Mouse (Mus musculus): ENCODE results near the gene Dync1li2. TPM values are rescaled to one million over a fixed set of nuclear protein-coding genes. Genes with fewer than 3 reads are reported as not detected.

Gene Dync1li2
- total RNA-seq (2021), result 100 to 1,000 TPM in 1 of 2 experiments, 10 to 100 TPM in 1; 92.6 to 107 TPM

- peak; percentile 96 for DNase-seq
Measured at GRCm38 (mm10) chr8:104442299-104443124, at the start of gene Dync1li2. Gene Dync1li2 (minus strand): TSS chr8:104443047.

- no peak for DNase-seq
Measured at GRCm38 (mm10) chr8:104479091-104479490, 36.2 kb upstream of the Dync1li2 start.

GRCm38 (mm10) chr8:104472465-104472864 is 29.6 kb upstream of the Dync1li2 start:
- no peak for DNase-seq

- DNase-seq, result no peak
Measured at GRCm38 (mm10) chr8:104467463-104467862, 24.6 kb upstream of the Dync1li2 start.

- DNase-seq, result no peak
Measured at GRCm38 (mm10) chr8:104452177-104452576, 9.3 kb upstream of the Dync1li2 start.

GRCm38 (mm10) chr8:104448796-104449195 is 5.9 kb upstream of the Dync1li2 start:
- no peak for DNase-seq

GRCm38 (mm10) chr8:104446016-104446415 is 3.2 kb upstream of the Dync1li2 start:
- DNase-seq, result no peak

- no peak for DNase-seq
Measured at GRCm38 (mm10) chr8:104445248-104445647, 2.4 kb upstream of the Dync1li2 start.

GRCm38 (mm10) chr8:104443125-104443679 is 355 bp upstream of the Dync1li2 start:
- no peak for DNase-seq

- no peak for DNase-seq
Measured at GRCm38 (mm10) chr8:104441613-104442012, 1.2 kb downstream of the Dync1li2 start.

- DNase-seq, result no peak
Measured at GRCm38 (mm10) chr8:104439461-104439860, 3.4 kb downstream of the Dync1li2 start.

- no peak for DNase-seq
Measured at GRCm38 (mm10) chr8:104437494-104438135, 5.2 kb downstream of the Dync1li2 start.

GRCm38 (mm10) chr8:104436591-104436990 is 6.3 kb downstream of the Dync1li2 start:
- DNase-seq, result no peak

- DNase-seq, result peak; percentile 100
Measured at GRCm38 (mm10) chr8:104436038-104436437, 6.8 kb downstream of the Dync1li2 start.

GRCm38 (mm10) chr8:104434826-104435354 is 8.0 kb downstream of the Dync1li2 start:
- no peak for DNase-seq

GRCm38 (mm10) chr8:104434275-104434674 is 8.6 kb downstream of the Dync1li2 start:
- DNase-seq, result peak; percentile 29

GRCm38 (mm10) chr8:104433191-104433842 is 9.5 kb downstream of the Dync1li2 start:
- DNase-seq, result no peak

- no peak for DNase-seq
Measured at GRCm38 (mm10) chr8:104432656-104433055, 10.2 kb downstream of the Dync1li2 start.

GRCm38 (mm10) chr8:104430230-104430629 is 12.6 kb downstream of the Dync1li2 start:
- DNase-seq, result no peak

GRCm38 (mm10) chr8:104427703-104428102 is 15.1 kb downstream of the Dync1li2 start:
- DNase-seq, result no peak

- DNase-seq, result no peak
Measured at GRCm38 (mm10) chr8:104422313-104422712, 20.5 kb downstream of the Dync1li2 start.

GRCm38 (mm10) chr8:104416022-104416421 is 26.8 kb downstream of the Dync1li2 start:
- DNase-seq, result no peak

GRCm38 (mm10) chr8:104414204-104414603 is 28.6 kb downstream of the Dync1li2 start:
- DNase-seq, result no peak
